Mouse (Mus musculus) E14TG2a.4 (cell line): Measurements from ENCODE around the gene Gm7903.
"Not testable (repeated sequence)": the region's sequence is repeated elsewhere in the genome, so short reads cannot be mapped to it uniquely, and the experiment has no call there.

Experiments
- H3K27me3 ChIP-seq: 2 replicates; pipeline ENCODE4 v1.6.1; 2014; ENCODE audit warnings: low read length, control low read depth; ENCODE audit not compliant: insufficient read depth
- H3K36me3 ChIP-seq: 2 replicates; pipeline ENCODE4 v1.6.1; 2014; ENCODE audit warnings: low read length, control low read depth; ENCODE audit not compliant: insufficient read depth
- H3K4me1 ChIP-seq: replicated peaks from 2 replicates; pipeline ENCODE4 v1.6.1; 2014; ENCODE audit warnings: low read depth, low read length, control low read depth
- H3K4me3 ChIP-seq: replicated peaks from 2 replicates; pipeline ENCODE4 v1.5.1; 2014; ENCODE audit warnings: mild to moderate bottlenecking, low read length
- H3K9me3 ChIP-seq: 2 replicates; pipeline ENCODE4 v1.6.1; 2014; ENCODE audit warnings: low read length, control low read depth

The Gm7903 gene

DNA sequence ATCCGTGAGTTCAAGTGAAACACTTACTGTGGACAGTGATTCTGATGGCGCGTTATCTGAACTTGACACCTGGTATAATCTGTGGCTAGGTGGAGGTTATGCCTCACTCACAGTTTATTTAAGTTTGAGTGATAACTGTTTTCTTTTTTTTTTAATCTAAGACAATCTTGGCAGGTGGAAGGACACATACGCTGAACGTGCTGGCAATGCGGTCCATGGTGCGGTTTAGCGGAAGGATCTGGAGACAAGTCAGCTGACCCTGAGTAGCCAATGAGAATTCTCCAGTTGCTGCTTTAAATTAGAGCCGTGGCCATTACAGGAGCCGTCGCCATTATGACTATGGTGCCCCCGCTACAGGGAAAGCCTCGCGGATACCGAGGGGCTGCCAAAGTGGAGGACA, at the start of gene Gm7903:
Gene Gm7903 (plus strand): TSS at position 301 of the 400 bp plus-strand sequence.
- H3K4me1 ChIP-seq, H3K4me3 ChIP-seq, H3K27me3 ChIP-seq, H3K9me3 ChIP-seq, H3K36me3 ChIP-seq: not testable (repeated sequence)

DNA sequence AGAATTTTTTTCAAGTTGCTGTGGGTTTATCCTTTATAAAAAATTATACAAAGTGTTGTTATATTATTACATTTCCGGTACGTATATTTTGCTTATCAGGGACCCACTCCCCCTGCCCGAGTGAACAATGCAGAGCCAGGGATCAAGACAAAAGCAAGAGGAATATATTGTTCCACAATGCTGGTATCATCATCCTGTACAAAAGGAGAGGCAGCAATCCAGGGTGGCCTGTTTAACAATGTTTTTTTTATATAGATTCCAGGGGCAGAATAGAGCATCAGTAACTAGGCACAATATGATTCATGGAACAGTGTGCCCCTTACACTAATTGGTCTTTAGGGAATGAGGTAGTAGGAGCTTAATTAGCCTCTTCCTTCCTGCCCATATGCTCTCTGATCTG, 30.1 kb upstream of the Gm7903 start:
- H3K27me3 ChIP-seq, H3K36me3 ChIP-seq, H3K4me1 ChIP-seq, H3K4me3 ChIP-seq, H3K9me3 ChIP-seq: not testable (repeated sequence)

GRCm38 (mm10) chrX:135421203-135421602, 12.4 kb upstream of the Gm7903 start:
- H3K9me3 ChIP-seq, H3K36me3 ChIP-seq, H3K4me1 ChIP-seq, H3K27me3 ChIP-seq, H3K4me3 ChIP-seq: not testable (repeated sequence)

DNA sequence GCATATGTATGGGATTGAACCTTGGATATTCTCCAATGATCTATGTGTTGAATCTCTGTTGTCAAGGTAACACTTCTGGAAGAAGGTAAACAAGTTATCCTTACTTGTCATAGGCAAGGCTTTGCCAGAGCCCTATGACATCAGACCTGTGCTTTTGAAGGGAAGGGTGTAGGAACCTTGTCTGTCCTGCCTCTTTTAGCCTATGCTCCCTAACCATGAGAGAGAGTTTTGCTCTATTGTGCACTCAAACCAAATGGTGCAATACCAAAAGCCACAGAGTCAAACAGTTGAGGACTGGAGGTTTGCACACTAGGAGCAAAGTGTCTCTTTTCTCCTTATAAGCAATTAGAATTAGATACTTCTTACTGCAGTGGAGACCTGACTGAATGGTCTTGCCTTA, 11.8 kb upstream of the Gm7903 start:
- H3K27me3 ChIP-seq, H3K4me1 ChIP-seq, H3K9me3 ChIP-seq, H3K36me3 ChIP-seq, H3K4me3 ChIP-seq: not testable (repeated sequence)

DNA sequence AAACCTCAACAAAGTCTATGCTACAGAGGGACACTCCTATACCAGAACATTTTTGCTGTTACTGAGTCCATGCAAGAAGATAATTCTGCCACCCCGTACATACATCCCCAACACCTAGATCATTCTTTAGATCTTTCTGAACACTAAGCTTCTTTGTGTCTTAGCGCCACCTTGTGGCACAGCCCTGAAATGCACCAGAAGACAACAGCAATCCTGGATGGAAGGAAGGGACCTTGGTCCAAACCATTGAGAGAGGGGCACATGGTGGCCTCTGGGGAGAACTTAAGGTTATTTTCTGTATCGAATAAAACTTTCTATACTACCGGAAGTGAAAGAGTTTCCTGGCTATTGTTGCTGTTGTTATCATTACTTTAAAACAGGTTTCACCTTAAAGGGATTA, 11.2 kb upstream of the Gm7903 start:
- H3K4me3 ChIP-seq, H3K9me3 ChIP-seq, H3K4me1 ChIP-seq, H3K36me3 ChIP-seq, H3K27me3 ChIP-seq: not testable (repeated sequence)

- not testable (repeated sequence) for H3K9me3 ChIP-seq, H3K4me3 ChIP-seq, H3K4me1 ChIP-seq, H3K36me3 ChIP-seq, H3K27me3 ChIP-seq
These were observed 30.5 kb downstream of the Gm7903 start for GRCm38 (mm10) chrX:135464160-135464559.

- not testable (repeated sequence) for H3K4me1 ChIP-seq, H3K36me3 ChIP-seq, H3K27me3 ChIP-seq, H3K9me3 ChIP-seq, H3K4me3 ChIP-seq
These were observed 48.3 kb downstream of the Gm7903 start for GRCm38 (mm10) chrX:135481902-135482301.

- H3K36me3 ChIP-seq, H3K4me3 ChIP-seq, H3K27me3 ChIP-seq, H3K9me3 ChIP-seq, H3K4me1 ChIP-seq: not testable (repeated sequence)
These were observed 49.5 kb downstream of the Gm7903 start for GRCm38 (mm10) chrX:135483183-135483582.
